Mouse (Mus musculus): ENCODE results near the gene Marveld2.

The Marveld2 gene

DNA sequence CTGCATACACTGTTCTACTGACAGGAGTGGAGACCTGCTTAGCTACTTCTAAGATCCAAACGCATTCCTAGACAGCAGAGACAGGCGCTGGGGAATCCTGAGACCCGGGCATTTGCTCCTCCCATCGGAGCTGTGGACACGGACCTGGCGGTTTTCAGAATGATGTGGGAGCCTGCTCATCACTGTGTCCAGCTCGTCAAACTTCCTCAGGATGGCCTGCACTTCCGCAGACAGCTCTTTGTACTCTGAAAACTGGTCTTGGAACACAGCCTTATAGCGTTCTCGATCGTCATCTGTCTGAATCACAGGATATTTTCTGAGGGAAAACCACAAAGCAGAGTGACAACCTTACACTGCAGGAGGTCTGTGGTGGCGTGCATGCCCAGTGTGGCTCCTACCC lies 16.5 kb downstream of the Marveld2 start:
- in situ Hi-C loops (cut with MboI, MseI) = no loop called here

DNA sequence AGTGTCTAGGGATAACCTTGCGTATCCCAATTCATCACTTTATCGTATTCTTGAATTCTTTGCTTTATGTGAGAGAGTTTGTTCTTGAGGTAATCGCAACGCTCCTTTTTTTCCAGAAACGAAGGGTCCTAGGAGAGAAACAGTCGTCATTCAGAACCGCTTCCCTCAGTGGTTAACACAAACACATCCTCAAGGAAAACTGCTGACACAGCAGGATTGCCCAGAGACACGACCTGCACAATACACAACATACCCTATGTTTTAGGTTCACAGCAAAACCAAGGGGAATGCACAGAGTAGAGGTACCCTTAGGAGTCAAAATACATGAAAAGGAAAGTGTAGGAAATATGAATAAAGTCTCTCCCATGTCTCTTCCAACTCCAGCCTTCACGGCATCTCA lies 19.5 kb downstream of the Marveld2 start:
- in situ Hi-C loops (cut with MboI, MseI) = no loop called here

DNA sequence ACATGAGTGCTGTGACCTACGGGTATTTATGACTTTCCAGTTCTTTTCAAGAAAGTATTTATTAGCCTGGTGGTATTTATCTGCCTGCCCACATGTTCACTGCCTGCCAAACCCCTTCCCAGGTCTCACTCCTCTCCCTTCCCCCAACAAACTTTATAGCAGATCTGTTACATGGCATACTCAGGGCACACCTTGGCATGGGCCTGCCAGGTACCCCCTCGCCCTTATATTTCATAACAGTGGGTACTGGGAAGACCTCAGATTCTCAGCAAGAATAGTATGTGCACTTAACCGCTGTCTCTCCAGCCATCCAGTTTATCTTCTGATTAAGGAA lies 21.3 kb downstream of the Marveld2 start:
- in situ Hi-C loops (cut with MboI, MseI) = no loop called here

DNA sequence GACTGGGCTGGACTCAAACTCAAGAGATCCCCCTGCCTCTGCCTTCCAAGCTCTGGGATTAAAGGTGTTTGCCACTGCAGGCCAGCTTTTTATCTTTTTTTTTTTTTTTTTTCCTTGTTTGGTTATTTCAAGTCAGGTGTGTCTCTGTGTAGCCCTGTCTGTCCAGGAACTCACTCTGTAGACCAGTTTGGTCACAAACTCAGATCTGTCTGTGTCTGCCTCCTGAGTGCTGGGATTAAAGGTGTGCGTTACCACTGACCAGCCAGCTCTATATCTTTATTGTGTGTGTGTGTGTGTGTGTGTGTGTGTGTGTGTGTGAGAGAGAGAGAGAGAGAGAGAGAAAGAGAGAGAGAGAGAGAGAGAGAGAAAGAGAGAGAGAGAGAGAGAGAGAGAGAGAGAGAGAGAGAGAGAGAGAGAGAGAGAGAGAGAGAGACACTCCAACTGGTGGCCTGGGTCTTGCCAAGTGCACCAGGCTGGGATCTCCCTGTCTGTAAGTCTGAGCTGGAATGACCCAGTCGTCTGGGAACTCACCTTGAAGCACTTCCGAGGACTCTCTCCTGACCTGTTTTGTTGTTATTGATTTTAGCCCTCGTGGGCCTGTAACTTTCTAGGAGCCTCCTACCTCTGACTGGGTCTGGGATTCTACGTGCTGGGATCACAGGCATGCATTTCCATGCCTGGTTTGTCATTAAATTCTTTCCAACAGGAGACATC lies 21.8 kb downstream of the Marveld2 start:
- in situ Hi-C loops (cut with MboI, MseI) = no loop called here

DNA sequence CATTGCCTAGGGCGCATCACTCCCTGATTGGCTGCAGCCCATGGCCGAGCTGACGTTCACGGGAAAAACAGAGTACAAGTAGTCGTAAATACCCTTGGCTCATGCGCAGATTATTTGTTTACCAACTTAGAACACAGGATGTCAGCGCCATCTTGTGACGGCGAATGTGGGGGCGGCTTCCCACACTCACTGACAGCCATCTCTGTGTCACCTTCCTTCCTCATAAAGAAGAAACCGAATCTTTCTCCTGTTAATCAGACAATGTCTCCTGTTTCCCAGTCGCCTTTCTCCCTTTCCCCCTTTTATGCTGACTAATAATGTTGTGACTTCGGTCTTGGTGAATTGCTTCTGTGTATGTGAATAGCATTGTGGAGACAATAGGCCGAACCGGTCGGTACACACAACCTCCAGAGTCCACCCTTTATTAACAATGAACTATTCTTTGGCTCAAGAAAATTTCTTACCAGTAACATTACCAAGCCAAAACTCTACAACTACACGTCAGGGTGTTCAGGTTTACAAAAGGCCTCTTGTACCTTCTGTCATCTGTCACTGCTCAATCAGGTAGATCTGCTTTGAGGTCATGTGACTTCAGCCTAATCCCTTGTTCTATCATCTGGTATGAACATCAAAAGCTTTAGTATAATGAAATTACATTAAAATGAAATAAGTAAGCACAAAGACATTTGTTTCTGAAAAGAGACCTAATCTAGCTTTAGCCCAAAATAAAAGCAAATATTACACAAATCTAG lies 22.6 kb downstream of the Marveld2 start:
- in situ Hi-C loops (cut with MboI, MseI) = no loop called here

DNA sequence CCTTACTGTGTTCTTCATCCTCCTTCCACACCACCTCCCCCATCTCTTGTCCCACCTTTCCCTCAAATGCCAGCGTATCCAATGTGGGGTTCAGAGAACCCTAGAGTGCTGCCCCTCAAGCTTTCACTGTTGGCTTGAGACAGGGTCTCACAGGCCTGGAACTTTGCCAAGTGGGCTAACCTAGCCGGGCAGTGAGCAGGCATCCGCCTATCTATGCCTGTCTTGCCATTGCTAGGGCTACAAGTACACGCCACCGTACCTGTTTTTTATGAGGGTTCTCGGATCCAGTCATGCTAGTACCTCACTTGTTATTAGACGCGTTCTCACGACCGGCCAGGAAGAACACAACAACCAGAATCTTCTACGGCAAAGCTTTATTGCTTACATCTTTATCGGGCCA lies 28.1 kb downstream of the Marveld2 start:
- in situ Hi-C loops (cut with MboI, MseI) = no loop called here

DNA sequence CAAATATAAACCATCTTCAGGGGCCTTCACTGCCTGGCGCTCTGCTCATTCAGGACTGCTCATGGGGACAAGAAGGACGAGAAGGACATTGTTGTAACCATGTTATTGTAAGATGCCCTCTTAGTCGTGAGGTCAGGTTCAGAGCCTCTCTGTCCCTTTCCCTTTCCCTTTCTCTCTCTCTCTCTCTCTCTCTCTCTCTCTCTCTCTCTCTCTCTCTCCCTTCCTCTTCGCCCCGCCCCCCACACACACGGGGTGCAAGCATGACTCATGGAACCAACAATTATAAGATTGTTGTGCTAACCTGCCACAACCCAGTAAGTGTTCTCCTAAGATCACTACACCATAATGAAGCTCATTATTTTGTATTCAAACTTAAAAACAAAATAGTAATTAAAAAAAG lies 34.6 kb downstream of the Marveld2 start:
- in situ Hi-C loops (cut with MboI, MseI) = no loop called here

DNA sequence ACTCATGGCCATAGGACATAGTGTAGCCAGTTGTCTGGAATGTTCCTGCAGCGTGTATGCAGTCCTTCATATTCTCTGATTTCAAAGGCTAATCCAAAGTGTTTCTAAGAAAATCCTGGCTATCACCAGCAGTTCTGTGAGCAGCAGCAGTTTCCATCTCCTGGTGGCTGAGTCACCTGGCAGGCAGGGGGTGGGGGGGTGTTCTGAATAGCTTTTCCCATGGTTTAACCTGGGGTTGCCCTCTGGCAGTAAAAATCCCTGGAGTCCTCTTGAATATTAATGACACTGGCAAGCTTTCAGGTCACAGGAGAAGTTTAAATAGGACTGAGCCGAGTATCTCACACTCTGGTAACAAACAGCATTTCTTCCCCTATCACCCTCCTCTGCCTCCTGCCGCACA lies 35.1 kb downstream of the Marveld2 start:
- in situ Hi-C loops (cut with MboI, MseI) = no loop called here

DNA sequence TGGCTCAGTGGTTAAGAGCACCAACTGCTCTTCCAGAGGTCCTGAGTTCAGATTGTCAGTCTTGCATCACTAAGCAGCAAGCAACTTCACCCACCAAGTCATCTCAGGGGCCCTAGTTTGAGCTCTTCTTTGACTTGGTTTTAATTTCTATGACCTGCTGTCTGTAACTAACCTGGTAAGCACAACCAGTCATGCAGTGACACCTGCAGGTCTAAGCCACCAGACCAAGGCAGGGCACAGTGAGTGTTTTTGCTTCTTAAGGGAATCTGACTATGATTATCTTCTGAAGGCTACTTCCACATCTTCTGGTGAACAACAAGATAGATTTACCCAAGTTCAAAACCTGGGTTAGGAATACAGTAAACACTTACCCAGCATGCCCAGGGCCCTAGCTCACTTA lies 36.8 kb downstream of the Marveld2 start:
- in situ Hi-C loops (cut with MboI, MseI) = no loop called here

DNA sequence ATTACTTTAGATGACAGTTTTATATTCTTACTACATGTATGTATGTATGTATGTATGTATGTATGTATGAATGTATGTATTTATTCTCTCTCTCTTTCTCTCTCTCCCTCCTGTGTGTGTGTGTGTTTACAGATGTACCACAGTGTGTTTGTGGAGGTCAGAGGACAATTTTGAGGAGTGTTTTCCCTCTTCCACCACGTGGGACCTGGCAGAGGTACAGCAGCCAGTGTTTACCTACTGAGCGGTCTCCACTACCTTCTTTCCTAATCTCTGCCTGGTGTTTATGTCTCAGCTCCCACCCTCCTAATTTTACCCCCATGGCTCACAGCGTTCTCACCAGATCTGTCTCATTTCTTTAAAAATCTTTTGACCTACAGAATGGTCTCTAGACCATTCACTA lies 37.6 kb downstream of the Marveld2 start:
- in situ Hi-C loops (cut with MboI, MseI) = no loop called here

DNA sequence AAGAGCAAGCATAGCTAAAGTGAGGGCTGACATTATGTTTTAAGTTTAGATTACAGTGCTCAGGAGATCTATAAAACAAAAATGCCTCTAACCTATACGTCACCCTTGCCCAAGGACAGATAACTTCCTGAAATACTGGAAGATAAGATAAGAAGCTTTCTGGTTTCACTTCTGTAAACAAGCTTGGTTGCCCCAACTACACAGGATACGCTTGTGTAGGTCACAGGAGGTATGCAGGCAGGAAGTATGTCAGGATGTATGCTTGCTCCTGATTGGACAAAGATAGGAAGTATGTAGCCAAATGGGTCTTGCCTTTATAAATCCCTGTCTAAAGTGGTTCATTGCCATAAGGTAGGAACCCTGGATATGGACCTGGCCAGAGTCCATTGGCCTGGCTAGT lies 40.8 kb downstream of the Marveld2 start:
- in situ Hi-C loops (cut with MboI, MseI) = no loop called here

DNA sequence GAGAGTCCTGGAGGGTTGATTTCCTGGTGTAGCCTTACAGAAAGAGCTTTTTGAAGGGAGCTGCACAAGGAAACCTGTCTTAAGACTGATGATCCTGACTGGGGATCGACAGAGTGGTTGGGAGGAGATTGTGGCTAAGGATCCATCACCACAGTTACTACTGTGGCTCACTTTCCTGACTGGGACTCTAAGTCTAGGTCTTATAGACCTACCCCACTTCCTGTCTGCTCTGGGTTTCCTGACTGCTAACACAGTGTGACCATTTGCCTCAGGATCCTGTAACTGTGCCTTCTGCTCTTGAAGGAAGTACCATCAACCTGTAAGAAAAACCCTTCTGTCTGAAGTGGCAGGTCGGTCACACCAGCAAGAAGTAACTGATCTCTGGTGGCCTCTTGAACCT lies 46.1 kb downstream of the Marveld2 start:
- in situ Hi-C loops (cut with MboI, MseI) = no loop called here

DNA sequence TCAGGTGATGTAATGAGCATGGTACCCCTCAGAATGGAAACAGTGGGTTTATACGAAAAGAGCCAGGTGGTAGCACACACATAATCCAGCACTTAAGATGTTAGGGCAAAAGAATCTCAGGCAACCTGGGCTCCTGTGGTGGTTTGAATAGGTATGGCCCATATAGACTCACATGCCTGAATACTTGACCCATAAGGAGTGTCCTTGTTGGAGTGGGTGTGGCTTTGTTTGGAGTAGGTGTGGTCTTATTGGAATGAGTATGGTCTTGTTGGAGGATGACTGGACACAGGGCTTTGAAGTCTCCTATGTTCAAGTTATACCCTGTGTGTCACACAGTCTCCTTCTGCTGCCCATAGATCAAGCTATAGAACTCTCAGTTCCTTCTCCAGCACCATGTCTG lies 48.4 kb downstream of the Marveld2 start:
- in situ Hi-C loops (cut with MboI, MseI) = no loop called here

DNA sequence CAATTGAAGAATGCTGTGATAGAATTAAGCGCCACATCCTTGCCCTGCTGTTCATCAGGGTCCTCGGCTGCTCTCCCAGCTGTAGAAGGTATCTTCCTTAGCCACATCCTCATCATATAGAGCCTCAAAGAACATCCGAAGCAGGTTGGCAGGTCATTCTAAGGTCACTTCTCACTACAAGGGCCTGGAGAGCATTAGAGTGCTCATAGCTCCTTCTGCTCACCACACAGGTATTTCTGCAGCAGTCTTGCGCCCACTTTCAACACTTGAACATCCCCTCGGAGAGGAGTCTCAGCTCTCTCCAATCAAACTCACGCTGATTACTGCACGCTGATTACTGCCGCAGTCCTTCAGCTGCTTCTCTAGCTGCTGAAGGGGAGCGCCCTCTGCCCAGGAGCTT lies 57.3 kb downstream of the Marveld2 start:
- in situ Hi-C loops (cut with MboI, MseI) = no loop called here

DNA sequence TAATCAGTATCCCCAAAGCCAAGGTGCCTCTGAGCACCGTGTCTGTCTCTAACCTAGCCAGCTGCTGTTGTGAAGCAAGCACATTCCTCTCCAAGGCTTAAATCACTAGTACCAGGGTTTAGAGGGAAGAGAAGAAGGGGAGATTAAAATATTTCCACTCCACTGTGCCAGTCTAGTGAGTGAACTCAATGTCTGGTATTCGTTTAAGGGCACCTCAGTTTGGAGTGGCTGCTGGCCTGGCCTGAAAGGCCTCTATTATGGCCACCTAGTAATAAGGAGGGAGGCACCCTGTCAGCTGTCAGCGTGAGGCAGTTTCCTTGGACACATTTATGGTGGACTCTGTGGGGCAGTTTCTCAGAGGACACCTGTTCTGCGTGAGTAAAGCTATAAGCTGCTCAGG lies 59.8 kb downstream of the Marveld2 start:
- in situ Hi-C loops (cut with MboI, MseI) = no loop called here

DNA sequence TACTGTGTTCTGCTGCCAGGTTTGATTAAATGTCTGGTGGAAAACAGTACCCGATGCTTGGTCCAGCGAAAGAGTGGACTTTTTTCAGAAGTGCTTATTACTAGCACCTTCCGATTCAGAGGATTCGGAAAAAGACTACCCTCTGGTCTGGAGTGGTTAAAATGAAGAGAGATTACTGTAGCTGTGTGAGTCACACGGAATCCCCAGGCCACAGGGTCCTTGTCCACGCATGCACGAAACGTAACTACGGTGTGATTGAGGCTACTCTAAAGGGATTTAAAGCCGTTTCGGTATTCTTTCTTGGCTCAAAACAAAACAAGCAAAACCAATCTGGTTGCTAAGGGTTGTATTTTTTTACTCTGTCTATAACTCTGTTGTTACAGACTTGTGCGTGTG lies 63.7 kb downstream of the Marveld2 start:
- in situ Hi-C loops (cut with MboI, MseI) = no loop called here

DNA sequence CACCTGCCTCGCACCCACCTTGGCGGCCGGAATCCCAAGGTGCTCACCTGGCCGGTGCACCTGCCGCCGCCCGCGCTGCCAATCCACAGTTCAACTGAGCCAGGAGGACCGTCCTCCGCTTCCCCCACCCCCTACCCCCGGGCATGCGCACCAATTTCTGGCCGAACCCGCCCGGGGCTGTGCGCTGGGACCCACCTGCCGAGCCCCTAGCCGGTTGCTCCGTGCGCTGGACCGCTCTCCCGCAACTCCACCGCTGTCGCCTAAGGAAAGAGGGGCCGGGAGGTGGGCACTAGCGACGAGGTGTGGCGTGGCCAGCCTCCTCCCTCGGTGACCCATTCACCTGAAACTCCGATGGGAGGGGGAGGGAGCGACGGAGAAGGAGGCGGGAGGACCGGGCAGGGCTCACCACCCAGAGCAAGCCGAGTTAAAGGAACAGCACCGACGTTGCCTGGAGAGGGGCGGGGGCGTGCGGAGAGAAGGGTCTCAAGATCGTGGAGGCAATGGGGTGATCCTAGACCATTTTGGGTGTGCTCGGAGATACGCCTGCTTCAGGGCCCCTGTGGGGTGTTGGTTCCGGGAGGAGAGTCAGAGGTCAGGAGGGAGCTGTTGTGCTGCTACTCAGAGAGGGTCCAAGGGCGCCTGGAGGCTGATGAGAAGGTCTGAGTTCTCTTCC lies 64.3 kb downstream of the Marveld2 start, which contains the start of gene Ocln:
TSS of gene Ocln (minus strand) at position 350 of the 673 bp plus-strand sequence.
- in situ Hi-C loops (cut with MboI, MseI) = no loop called here

DNA sequence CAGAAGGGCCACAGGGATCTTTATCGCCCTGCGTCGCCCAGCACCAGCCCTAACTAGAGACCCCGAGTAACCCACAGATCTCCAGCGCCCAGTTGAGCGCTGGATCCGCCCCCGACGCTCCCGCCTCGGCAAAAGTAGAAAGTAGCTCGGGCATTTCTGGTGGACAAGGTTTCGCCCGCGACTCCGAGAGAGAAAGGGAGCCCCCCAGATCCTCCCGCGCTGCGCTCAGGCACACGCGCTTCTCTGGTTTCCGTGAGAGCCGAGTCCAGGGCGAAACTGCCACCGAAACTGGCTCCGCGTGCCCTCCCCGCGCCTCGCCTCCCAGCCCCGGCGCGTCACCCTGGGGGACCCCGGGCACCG lies 64.8 kb downstream of the Marveld2 start:
- in situ Hi-C loops (cut with MboI, MseI) = no loop called here

DNA sequence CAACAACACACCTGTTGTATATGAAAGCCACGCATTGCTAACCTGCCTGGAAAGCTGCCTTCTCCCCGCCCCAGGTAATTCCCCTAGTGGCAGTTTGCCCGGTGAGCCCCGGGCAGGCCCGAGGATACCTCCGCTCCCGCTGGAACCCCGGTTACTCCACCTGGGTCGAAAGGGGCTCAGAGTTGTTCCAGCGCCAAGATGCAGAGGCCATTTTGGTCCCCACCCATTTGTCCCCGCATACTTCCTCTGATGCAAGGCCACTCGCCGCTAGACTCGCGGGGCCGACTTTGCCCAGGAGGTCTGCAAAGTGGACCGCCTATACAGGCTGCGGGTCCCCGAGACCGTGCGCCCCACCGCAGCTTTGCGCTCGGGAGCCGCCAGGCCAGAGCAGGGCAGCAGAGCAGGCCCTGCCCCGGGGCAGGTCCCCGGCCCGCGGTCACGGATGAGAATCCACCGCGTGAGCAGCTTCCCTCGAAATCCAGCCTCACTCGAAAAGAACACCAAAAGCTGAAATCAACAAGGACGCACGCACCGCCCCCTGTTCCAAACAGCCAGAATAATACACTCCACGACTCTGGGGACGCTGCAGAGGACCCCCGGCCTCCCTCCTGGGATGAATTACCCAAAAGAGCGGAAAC lies 65.3 kb downstream of the Marveld2 start:
- in situ Hi-C loops (cut with MboI, MseI) = no loop called here

DNA sequence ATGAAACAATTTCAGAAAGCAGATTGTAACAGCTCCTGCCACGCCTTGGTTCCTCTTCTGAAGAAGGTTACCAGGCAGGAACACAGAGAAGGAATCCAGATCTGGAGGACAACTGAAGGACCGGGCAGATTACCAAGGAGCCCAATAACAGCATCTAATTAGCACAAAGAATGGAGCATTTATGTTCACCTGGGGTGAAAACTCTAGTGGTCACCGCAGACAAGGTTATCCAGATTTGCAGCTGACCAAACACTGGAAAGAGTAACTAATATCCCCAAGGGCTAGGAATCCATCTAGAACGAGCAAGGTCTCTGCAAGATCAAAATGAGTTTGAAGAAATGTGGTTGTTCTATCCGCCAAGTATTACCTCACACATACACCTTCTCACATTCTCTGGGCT lies 69.5 kb downstream of the Marveld2 start:
- in situ Hi-C loops (cut with MboI, MseI) = no loop called here
